Mouse (Mus musculus) olfactory bulb, adult 2 months (tissue): Measurements from ENCODE around the gene Spaca9.

Experiments
- CTCF ChIP-seq: fragments of 200-500 bp; IDR thresholded peaks from 2 replicates; pipeline ENCODE4 v1.5.1; 2012; ENCODE audit warnings: low read depth, mild to moderate bottlenecking, low read length, moderate library complexity; ENCODE audit not compliant: insufficient read depth
- POLR2A ChIP-seq: fragments of 200-500 bp; IDR thresholded peaks from 2 replicates; pipeline ENCODE4 v1.6.1; 2012; ENCODE audit warnings: mild to moderate bottlenecking, low read depth, low read length, moderate library complexity; ENCODE audit not compliant: insufficient read depth

DNA sequence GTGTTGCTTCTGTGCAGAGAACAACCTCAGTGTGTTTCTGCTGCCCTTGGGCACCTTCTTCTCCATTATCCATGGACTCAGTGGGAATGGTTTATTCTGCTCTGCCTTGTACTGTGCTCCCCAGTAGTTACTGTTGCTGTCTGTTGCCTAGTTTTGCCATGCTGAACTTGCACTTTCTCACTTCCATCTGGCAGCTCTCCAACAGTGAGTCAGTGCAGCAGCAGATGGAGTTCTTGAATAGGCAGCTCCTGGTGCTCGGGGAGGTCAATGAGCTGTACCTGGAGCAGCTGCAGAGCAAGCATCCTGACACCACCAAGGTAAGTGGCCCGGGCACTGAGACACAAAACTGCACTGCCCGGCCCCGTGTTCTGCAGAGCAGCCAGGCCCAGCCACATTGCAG lies 17.8 kb downstream of the Spaca9 start:
- TF ChIP-seq CTCF (no peak), POLR2A (no peak)
